Comparison of ENCODE assay signal across 11 mouse cellular contexts in genomic region chr5:129877731-129878455, GRCm38 (mm10). TPM values are rescaled to one million over a fixed set of nuclear protein-coding genes. Genes with fewer than 3 reads are reported as not detected.
DNase-seq lines count a peak whose midpoint lies in the region; ATAC-seq lines count a peak whose summit lies in the region.
"Had no signal": no experiment of that assay in that cellular context is flagged by ENCODE, and none has a peak within 500 bp of the region (broad histone marks: within the 10 kb centered on the region; RNA-seq: fewer than 3 reads in every experiment).

No protein-coding gene starts in this region.

- peaks cover 18% of the 10 kb centered on the region for H3K36me3 ChIP-seq in hindbrain, embryonic 16.5 days (ENCODE audit: control insufficient read depth, insufficient read depth, low read length)

- no peaks in the 10 kb centered on the region for H3K9me3 ChIP-seq in hindbrain, embryonic 16.5 days (ENCODE audit: control insufficient read depth, low read length)

- no peak overlapping the region for H3K4me2 ChIP-seq in hindbrain, embryonic 16.5 days (ENCODE audit: low read length)

- DNase-seq in cerebellum, postnatal 10 days = peak; percentile 23 to 52
- DNase-seq in cerebellum, adult 8-10 months = no peak
- peak; percentile 17 to 55 for DNase-seq in left cerebral cortex, postnatal 25 days (ENCODE audit: low spot score in 2 of 2)
- DNase-seq in left cerebral cortex, postnatal 36 days (ENCODE audit: low spot score in 2 of 2) = no peak
- peak; percentile 47 for DNase-seq in heart, adult 8-10 months (ENCODE audit: low spot score)
- DNase-seq in layer of hippocampus, postnatal 36 days = peak; percentile 26 to 38
- DNase-seq: liver, postnatal 0 days had no signal

- no peak overlapping the region; the same call in 1 of the 2 replicates for H3K9ac ChIP-seq in hindbrain, embryonic 16.5 days (ENCODE audit: low read depth, low read length)
- H3K9ac ChIP-seq: liver, postnatal 0 days had no signal

- 80% methylated on average over 9 of the region's 9 CpGs for WGBS in hindbrain, embryonic 16.5 days

- H3K4me1 ChIP-seq in hindbrain, embryonic 16.5 days (ENCODE audit: control insufficient read depth, insufficient read depth, low read depth, low read length) = no peaks in the 10 kb centered on the region
- H3K4me1 ChIP-seq: midbrain, embryonic 10.5 days had no signal

- H3K27me3 ChIP-seq in hindbrain, embryonic 16.5 days (replicated peaks; ENCODE audit: control insufficient read depth, insufficient read depth, low read length) = no peaks in the 10 kb centered on the region

- intact Hi-C loops in left cerebral cortex, postnatal 25 days (cut with DNase I) = no loop called here
- intact Hi-C loops in left cerebral cortex, postnatal 36 days (cut with DNase I) = no loop called here

- no peak overlapping the region for H3K27ac ChIP-seq in hindbrain, embryonic 16.5 days (ENCODE audit: low read depth, low read length)
- H3K27ac ChIP-seq: midbrain, embryonic 10.5 days had no signal

- no peak overlapping the region for H3K4me3 ChIP-seq in hindbrain, embryonic 16.5 days (ENCODE audit: low read length)
- H3K4me3 ChIP-seq: midbrain, embryonic 10.5 days had no signal

- no peak for ATAC-seq in hindbrain, embryonic 16.5 days
- no peak for ATAC-seq in granulocyte monocyte progenitor cell, adult 5-6 weeks (replicated peaks; ENCODE audit: poor library complexity, severe bottlenecking)

RNA-seq across cellular contexts. Expression of gene Chchd2, which starts 9.4 kb away (rescaled TPM):
- total RNA-seq in left cerebral cortex, postnatal 25 days (2021) = 100 to 1,000 TPM; 441 to 443 TPM
- 100 to 1,000 TPM; 406 to 444 TPM for total RNA-seq in left cerebral cortex, postnatal 36 days (2021)
- total RNA-seq in heart, adult 8-10 months (2022) = 1,000 to 10,000 TPM; 1,037 to 1,147 (median 1,095) TPM
- 100 to 1,000 TPM; 437 to 493 TPM for total RNA-seq in layer of hippocampus, postnatal 36 days (2021)
- polyA plus RNA-seq in hindbrain, embryonic 16.5 days (2015; fragmentation: Nextera tagmentation; extraction: Ambion mirVana) = 679 and 729 TPM in 2 replicates
- total RNA-seq in granulocyte monocyte progenitor cell, adult 5-6 weeks (2014; fragmentation: Nextera tagmentation) = 360 and 388 TPM in 2 replicates
- total RNA-seq in granulocyte monocyte progenitor cell, adult 5-6 weeks (2017) = 241 and 245 TPM in 2 replicates

RNA-seq across cellular contexts. Expression of gene Zbed5, which starts 17.6 kb away (rescaled TPM):
- 1 to 10 TPM; 4.6 to 5.8 TPM for total RNA-seq in left cerebral cortex, postnatal 25 days (2021)
- total RNA-seq in left cerebral cortex, postnatal 36 days (2021) = 1 to 10 TPM; 5.1 to 5.6 TPM
- total RNA-seq in heart, adult 8-10 months (2022) = under 1 TPM; 0.19 to 0.47 (median 0.39) TPM
- 1 to 10 TPM; 4.5 to 4.9 TPM for total RNA-seq in layer of hippocampus, postnatal 36 days (2021)
- polyA plus RNA-seq in hindbrain, embryonic 16.5 days (2015; fragmentation: Nextera tagmentation; extraction: Ambion mirVana) = 14.0 and 14.1 TPM in 2 replicates
- total RNA-seq in granulocyte monocyte progenitor cell, adult 5-6 weeks (2014; fragmentation: Nextera tagmentation) = 1.2 and 3.1 TPM in 2 replicates
- 1.9 and 4.2 TPM in 2 replicates for total RNA-seq in granulocyte monocyte progenitor cell, adult 5-6 weeks (2017)

RNA-seq across cellular contexts. Expression of gene Phkg1, which starts 20.5 kb away (rescaled TPM):
- total RNA-seq in left cerebral cortex, postnatal 25 days (2021) = 10 to 100 TPM; 15.0 to 17.0 TPM
- total RNA-seq in left cerebral cortex, postnatal 36 days (2021) = 10 to 100 TPM; 13.8 to 16.3 TPM
- total RNA-seq in heart, adult 8-10 months (2022) = 10 to 100 TPM; 14.9 to 25.5 (median 21.2) TPM
- 10 to 100 TPM; 23.0 to 23.1 TPM for total RNA-seq in layer of hippocampus, postnatal 36 days (2021)
- 1.0 and 1.2 TPM in 2 replicates for polyA plus RNA-seq in hindbrain, embryonic 16.5 days (2015; fragmentation: Nextera tagmentation; extraction: Ambion mirVana)
- total RNA-seq in granulocyte monocyte progenitor cell, adult 5-6 weeks (2014; fragmentation: Nextera tagmentation) = 0.36 TPM in 1 of 2 replicates, not detected in the other
- total RNA-seq in granulocyte monocyte progenitor cell, adult 5-6 weeks (2017) = 0.98 and 1.5 TPM in 2 replicates
- polyA plus RNA-seq: stomach, embryonic 14.5 days had no signal

RNA-seq across cellular contexts. Expression of gene Nupr1l, which starts 30.4 kb away (rescaled TPM):
- total RNA-seq in left cerebral cortex, postnatal 25 days (2021) = 1 to 10 TPM; 1.3 to 3.2 TPM
- 1 to 10 TPM; 1.1 to 3.8 TPM for total RNA-seq in left cerebral cortex, postnatal 36 days (2021)
- 1 to 10 TPM in 2 of 4 experiments, under 1 TPM in 2; 0.47 to 1.7 (median 1.0) TPM for total RNA-seq in heart, adult 8-10 months (2022)
- total RNA-seq in layer of hippocampus, postnatal 36 days (2021) = 1 to 10 TPM; 1.9 to 3.8 TPM
- polyA plus RNA-seq in hindbrain, embryonic 16.5 days (2015; fragmentation: Nextera tagmentation; extraction: Ambion mirVana) = 4.5 and 4.7 TPM in 2 replicates
- 0.21 and 1.5 TPM in 2 replicates for total RNA-seq in granulocyte monocyte progenitor cell, adult 5-6 weeks (2014; fragmentation: Nextera tagmentation)
- 0.34 and 0.72 TPM in 2 replicates for total RNA-seq in granulocyte monocyte progenitor cell, adult 5-6 weeks (2017)

RNA-seq across cellular contexts. Expression of gene Sumf2, which starts 31.1 kb away (rescaled TPM):
- total RNA-seq in left cerebral cortex, postnatal 25 days (2021) = 10 to 100 TPM; 16.8 to 20.2 TPM
- 10 to 100 TPM; 17.3 to 22.5 TPM for total RNA-seq in left cerebral cortex, postnatal 36 days (2021)
- 10 to 100 TPM in 2 of 4 experiments, 1 to 10 TPM in 2; 5.9 to 11.7 (median 10.7) TPM for total RNA-seq in heart, adult 8-10 months (2022)
- total RNA-seq in layer of hippocampus, postnatal 36 days (2021) = 10 to 100 TPM; 20.4 to 21.5 TPM
- polyA plus RNA-seq in hindbrain, embryonic 16.5 days (2015; fragmentation: Nextera tagmentation; extraction: Ambion mirVana) = 31.3 and 31.7 TPM in 2 replicates
- total RNA-seq in granulocyte monocyte progenitor cell, adult 5-6 weeks (2014; fragmentation: Nextera tagmentation) = 17.1 and 31.7 TPM in 2 replicates
- 22.6 and 24.5 TPM in 2 replicates for total RNA-seq in granulocyte monocyte progenitor cell, adult 5-6 weeks (2017)

Comparison
In these comparisons a context has a peak if more than half of its experiments do, and no peak if none do; other contexts are left out.
1. DNase-seq: peak in cerebellum, postnatal 10 days (2 of 2), left cerebral cortex, postnatal 25 days (2 of 2), heart, adult 8-10 months (single experiment) and layer of hippocampus, postnatal 36 days (2 of 2); none in cerebellum, adult 8-10 months (single experiment) and left cerebral cortex, postnatal 36 days (0 of 2).
2. RNA of gene Phkg1, which starts 20.5 kb away (total RNA-seq): 23.0 to 23.1 TPM in layer of hippocampus, postnatal 36 days, 14.9 to 25.5 TPM in heart, adult 8-10 months, 15.0 to 17.0 TPM in left cerebral cortex, postnatal 25 days and 13.8 to 16.3 TPM in left cerebral cortex, postnatal 36 days; 0.36 to 1.5 TPM in granulocyte monocyte progenitor cell, adult 5-6 weeks; every median in the first group is over 4 times any median in the second.